Comparison of ENCODE assay signal across 27 mouse cellular contexts in genomic region chr12:27844958-27845357, GRCm38 (mm10).
DNase-seq lines count a peak whose midpoint lies in the region; ATAC-seq lines count a peak whose summit lies in the region.
"Had no signal": no experiment of that assay in that cellular context is flagged by ENCODE, and none has a peak within 500 bp of the region (broad histone marks: within the 10 kb centered on the region; RNA-seq: fewer than 3 reads in every experiment).

No protein-coding gene starts in this region.

- H3K4me1 ChIP-seq in embryonic facial prominence, embryonic 11.5 days (ENCODE audit: control insufficient read depth, insufficient read depth, low read length), result no peaks in the 10 kb centered on the region
- H3K4me1 ChIP-seq: forebrain, embryonic 12.5 days; forebrain, embryonic 15.5 days; heart, embryonic 12.5 days; heart, embryonic 15.5 days had no signal

- H3K9ac ChIP-seq in embryonic facial prominence, embryonic 11.5 days (replicated peaks; ENCODE audit: low read length), result no peak overlapping the region
- H3K9ac ChIP-seq: forebrain, embryonic 12.5 days; forebrain, embryonic 15.5 days; heart, embryonic 12.5 days; heart, embryonic 15.5 days; hindbrain, embryonic 14.5 days had no signal

- ATAC-seq in embryonic facial prominence, embryonic 11.5 days (replicated peaks; ENCODE audit: insufficient number of reproducible peaks, low FRiP score, low TSS enrichment, low read depth), result no peak
- ATAC-seq: forebrain, embryonic 15.5 days; intestine, postnatal 0 days had no signal

- no peak overlapping the region for H3K4me2 ChIP-seq in embryonic facial prominence, embryonic 11.5 days (ENCODE audit: low read depth, low read length)
- H3K4me2 ChIP-seq: forebrain, embryonic 12.5 days; forebrain, embryonic 15.5 days; heart, embryonic 12.5 days; heart, embryonic 15.5 days; hindbrain, embryonic 14.5 days had no signal

- H3K36me3 ChIP-seq in embryonic facial prominence, embryonic 11.5 days (replicated peaks; ENCODE audit: control insufficient read depth, insufficient read depth, low read depth, low read length), result no peaks in the 10 kb centered on the region
- H3K36me3 ChIP-seq: forebrain, embryonic 12.5 days; forebrain, embryonic 15.5 days; G1E; heart, embryonic 12.5 days; heart, embryonic 15.5 days had no signal

- no peak overlapping the region for H3K4me3 ChIP-seq in embryonic facial prominence, embryonic 11.5 days (ENCODE audit: low read depth, low read length)
- H3K4me3 ChIP-seq: erythroblast, embryonic 14.5 days; forebrain, embryonic 12.5 days; forebrain, embryonic 15.5 days; heart, embryonic 12.5 days; heart, embryonic 15.5 days had no signal

- H3K27me3 ChIP-seq in embryonic facial prominence, embryonic 11.5 days (ENCODE audit: control insufficient read depth, insufficient read depth, low read length), result no peaks in the 10 kb centered on the region
- H3K27me3 ChIP-seq: CH12.LX; forebrain, embryonic 12.5 days; forebrain, embryonic 15.5 days; heart, embryonic 12.5 days; heart, embryonic 15.5 days had no signal

- peak; percentile 2 for DNase-seq in adrenal gland, adult 2 months
- DNase-seq in adrenal gland, adult 8-10 months, result no peak
- DNase-seq in embryo, embryonic 10 days (ENCODE audit: low spot score), result peak; percentile 18
- no peak for DNase-seq in embryo, embryonic 10.5 days (ENCODE audit: low spot score)
- DNase-seq in Muller cell, postnatal 12 days (ENCODE audit: inconsistent ontology term), result peak; percentile 11
- peak; percentile 8 for DNase-seq in embryonic facial prominence, embryonic 11.5 days (ENCODE audit: low spot score)
- DNase-seq in natural killer cell, adult 2 months (ENCODE audit: low spot score in 2 of 2), result no peak
- DNase-seq in testis, postnatal 14 days (ENCODE audit: low spot score), result no peak
- DNase-seq: adrenal gland, postnatal 36 days; B cell, adult 2 months; cerebellum, adult 11-12 months; cerebellum, adult 9-10 months; cerebellum, postnatal 36 days; gastrocnemius, postnatal 25 days; heart, adult 18-20 months; heart, postnatal 10 days; heart, postnatal 36 days; kidney, adult 2 months had no signal

- no peak overlapping the region for H3K27ac ChIP-seq in embryonic facial prominence, embryonic 11.5 days (replicated peaks; ENCODE audit: low read depth, low read length)
- H3K27ac ChIP-seq: forebrain, embryonic 12.5 days; forebrain, embryonic 15.5 days; heart, embryonic 15.5 days; hindbrain, embryonic 14.5 days had no signal

- no peaks in the 10 kb centered on the region for H3K9me3 ChIP-seq in embryonic facial prominence, embryonic 11.5 days (replicated peaks; ENCODE audit: control insufficient read depth, low read length)
- H3K9me3 ChIP-seq: forebrain, embryonic 12.5 days; forebrain, embryonic 15.5 days; heart, embryonic 12.5 days; heart, embryonic 15.5 days had no signal

Comparison
In these comparisons a context has a peak if more than half of its experiments do, and no peak if none do; other contexts are left out.
1. DNase-seq: peak in adrenal gland, adult 2 months (single experiment), embryo, embryonic 10 days (single experiment), Muller cell, postnatal 12 days (single experiment) and embryonic facial prominence, embryonic 11.5 days (single experiment); none in adrenal gland, adult 8-10 months (single experiment), embryo, embryonic 10.5 days (single experiment), natural killer cell, adult 2 months (0 of 2) and testis, postnatal 14 days (single experiment).